Mouse (Mus musculus): ENCODE measurements at regions not wholly inside any gene's neighbourhood (a gene's known extent, or its start where the extent isn't known, plus 50 kb on each side); places are given as distances from the start of the nearest gene placed in this dataset.

DNA sequence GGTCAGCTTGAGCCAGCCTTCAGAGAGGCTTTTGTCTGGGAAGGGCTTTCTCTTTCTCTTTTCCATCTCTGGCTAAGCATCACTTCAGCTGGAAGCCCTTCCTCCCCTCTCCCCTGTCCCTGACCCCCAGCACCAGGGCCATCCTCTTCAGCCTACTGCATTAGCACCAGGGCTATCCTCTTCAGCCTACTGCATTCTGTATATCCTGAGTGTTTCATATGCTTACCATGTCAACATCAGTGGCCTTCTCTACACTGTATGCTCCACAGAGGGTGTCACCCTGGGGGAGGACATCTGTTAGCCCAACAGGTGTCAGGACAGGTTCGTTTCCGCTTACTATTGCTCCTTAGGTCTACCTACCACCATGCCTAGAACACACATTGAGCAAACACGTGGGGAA is 282.5 kb downstream of the Rps24 start:
- no peak for DNase-seq (ENCODE audit: low spot score)

DNA sequence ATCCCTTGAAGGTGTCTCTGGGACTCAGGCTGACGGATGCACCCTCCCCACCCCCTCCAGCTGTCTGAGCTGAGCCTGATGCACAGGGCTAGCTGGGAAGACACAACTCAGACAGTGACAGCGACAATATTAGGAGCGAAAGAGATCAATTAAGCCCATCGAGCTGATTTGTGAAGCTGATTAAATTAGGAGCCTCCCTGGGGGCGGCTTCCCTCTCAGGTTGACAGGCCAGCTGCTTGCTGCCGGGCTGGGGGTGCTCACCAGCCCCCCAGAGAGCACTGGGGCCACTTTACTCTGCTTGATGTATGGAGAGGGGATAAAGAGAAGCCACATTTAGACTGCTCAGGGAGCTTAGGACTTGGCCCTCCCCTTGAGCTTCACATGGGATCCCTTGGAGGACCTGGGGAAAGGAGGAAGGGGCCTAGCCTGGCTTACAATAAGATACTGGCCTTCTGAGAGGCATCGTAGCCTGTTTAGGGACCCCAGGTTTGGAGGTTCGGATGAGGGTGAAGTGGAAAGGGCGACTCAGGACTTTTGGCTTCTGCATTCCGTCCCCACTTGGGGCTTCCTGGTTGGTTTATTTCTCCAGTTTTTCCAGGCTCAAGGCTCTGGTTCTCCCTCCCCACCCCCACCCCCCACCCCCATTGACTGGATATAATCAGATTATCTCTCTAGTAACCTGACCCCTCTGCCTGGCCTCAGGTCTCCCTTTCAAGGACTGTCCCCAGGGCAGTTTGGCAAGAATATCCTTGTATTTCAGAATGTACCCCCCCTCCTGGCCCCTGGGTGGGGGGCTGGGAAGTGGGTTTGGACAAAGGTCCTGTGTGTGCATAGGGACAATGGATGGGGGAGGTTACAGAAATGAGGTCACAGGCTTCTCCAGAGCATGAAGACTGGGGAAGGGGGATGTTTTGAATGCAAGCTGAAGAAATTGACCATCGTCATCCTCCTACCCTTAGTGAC is 283.4 kb downstream of the Rps24 start:
- no peak for DNase-seq (ENCODE audit: low spot score)

DNA sequence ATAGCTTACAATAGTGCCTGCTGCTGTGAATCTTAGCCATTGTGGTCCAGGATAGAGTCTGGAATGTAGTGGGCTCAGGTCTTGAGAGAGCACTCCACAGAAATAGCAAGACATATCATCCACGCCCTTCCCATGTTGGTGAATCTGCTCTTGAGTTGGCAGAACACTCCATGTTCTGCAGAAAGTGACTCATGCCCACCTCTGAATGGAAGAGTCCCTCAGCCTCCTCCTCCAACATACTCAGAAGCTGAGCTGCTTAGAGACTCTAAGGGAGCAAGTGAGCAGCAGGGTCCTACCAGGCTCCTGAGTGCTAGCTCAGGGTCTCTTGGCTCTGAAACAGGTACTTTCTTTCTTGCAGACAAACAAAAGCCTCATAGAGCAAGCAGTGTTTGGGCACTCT is 284.7 kb downstream of the Rps24 start:
- DNase-seq (ENCODE audit: low spot score) = no peak

DNA sequence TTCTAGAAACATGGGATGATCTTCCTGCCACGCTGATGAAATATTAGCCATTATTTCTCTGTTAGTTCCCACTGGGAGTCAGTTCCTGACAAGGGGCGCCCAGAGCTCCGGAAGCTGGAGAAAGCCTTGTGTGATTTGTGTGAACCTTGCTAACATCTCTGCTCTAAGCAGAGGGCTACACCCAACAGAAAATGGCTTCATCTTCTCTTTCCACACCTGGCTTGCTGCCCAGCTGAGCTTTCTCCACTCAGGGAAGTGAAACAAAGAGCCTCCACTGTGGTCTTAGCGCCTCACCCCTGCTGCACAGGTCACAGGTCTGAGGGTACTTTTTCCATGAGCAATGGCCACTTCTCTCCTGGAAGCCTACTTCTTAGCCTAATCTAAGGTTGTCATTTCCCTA is 285.2 kb downstream of the Rps24 start:
- no peak for DNase-seq (ENCODE audit: low spot score)

DNA sequence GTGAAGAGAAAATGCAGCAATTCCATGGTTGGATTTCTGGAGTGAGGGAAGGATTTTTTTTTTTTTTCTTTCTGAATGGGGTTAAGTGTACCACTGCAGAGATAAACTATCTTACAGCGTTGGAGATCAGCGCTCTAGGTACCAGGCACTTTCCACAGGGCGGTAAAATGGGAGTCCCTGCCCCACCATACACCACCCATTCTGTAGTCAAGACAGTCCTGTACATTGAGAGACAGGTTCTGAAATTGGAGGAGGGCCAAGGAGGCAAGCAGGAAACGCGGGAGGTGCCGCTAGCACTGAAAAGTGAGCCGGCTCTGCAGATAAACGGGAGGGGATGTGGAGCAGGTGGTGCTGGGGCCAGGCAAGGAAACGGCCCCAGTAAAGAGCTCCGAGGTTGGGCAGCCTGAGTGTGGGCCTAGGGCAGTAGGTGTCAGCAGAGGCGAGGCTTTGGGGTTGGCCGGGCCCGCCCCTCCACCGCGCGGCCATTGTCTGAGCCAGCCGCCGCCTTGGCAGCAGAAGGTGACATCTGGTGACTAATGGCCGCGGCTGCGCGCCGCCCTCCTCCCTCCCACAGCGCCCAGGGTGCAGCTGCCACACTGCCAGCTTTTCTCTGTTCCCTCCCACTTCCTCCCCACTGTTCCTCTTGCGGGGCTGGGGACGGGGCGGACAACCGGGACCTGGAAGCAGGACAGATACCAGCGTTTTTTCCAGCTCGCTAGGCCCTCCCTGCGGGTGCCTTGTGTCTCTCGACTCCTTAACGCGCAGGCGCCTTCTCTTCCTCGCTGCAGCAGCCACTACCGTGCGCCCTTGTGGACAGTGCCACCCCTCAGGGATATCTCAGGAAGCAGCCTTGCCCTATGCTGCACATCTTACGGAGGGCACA is 292.1 kb downstream of the Rps24 start:
- DNase-seq (ENCODE audit: low spot score) = peak; percentile 81

DNA sequence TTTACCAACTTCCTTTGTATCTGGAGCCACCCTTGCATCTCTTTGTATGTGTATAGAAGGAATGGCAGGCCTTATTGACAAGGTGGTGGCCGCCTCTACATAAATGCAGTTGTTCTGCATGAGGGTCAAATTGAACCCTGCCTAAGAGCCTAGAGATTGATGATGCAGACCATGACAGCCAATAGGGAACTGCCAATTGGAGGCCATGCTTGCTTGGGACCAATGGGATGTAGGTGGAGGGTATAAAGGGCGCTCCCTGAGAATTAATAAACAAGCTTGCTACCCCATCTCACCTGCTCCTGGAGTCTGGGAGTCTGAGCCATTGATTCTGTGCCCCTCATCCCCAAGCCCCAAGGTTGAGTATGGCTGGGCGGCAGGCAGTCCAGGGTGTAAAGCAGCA is 294.7 kb downstream of the Rps24 start:
- no peak for DNase-seq (ENCODE audit: low spot score)

DNA sequence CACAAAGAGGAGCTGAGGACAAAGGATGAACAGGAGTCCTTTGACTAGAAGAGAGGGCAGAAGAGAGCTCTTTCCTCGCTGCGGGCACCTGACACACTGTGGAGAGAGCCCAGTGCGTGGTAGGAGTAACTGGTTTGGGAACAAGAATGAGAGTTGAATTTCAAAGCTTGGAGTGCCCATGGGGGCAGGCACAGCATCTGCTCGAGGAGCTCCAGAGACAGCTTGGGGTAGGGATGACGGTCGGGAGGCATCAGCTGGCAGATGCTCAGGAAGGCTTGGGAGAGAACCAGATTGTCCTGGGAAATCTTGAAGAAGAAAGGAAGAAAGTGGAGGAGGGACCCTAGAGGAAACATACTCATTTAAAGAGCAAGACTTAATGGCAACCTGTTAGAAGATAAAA is 297.0 kb downstream of the Rps24 start:
- DNase-seq (ENCODE audit: low spot score) = no peak

DNA sequence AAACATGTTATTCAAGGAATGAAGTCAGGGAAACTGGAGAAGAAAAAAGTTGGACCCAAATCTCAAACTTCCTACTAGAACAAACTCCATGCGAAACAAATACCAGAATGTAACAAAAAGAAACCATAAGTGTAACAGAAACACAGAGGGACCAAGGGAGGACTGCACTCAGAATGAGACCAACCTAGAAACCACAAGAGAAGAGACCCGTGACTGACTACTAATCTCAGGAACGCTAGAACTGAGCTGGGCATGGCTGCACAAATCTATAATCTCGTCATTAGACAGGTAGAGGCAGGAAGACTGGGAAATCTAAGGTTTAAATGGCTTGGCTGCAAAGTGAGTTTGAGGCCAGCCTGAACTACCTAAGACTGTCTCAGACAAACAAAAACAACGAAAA is 298.5 kb downstream of the Rps24 start:
- no peak for DNase-seq (ENCODE audit: low spot score)

DNA sequence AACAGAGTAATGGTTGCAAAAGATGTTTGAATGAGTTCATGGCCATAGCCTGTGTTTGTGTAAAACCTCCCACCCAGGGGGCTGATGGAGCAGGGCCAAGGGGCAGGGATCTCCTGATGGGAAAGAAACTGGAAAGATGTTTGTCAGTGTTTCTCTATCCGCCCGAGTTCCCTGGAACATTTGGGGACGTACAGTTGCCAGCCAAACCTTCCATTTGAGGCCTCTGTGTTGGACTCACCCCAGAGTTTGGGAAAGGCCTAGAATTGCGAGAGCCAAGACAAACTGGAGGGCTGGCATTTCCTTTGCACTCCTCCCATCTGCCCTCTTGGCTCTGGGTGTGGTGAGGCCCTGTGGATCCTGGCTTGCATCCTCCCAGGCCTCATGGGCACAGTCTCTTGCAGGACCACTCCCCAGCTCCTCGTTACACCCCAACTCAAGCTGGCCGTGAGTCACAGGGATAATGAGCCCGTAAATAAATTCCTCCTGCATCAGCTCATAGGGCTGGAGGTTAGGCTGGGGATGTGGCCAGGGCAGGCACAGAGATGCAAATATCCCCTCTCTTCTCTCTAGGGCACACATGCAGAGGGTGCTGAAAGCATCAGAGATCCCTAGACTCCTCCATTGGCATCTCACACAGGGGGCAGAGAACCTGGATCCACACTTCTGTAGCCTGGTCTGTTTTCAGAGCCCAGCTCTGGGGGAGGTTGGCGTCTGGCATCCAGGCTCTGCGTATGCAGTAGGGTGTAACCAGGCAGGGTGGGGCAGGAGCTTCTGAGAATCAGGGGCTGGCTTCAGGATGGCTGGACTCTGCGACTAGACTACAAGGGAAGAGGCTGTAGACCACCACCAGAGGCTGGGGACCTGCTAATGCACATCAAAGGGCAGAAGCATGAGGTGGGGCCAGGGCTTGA is 306.7 kb downstream of the Rps24 start:
- peak; percentile 84 for DNase-seq (ENCODE audit: low spot score)

DNA sequence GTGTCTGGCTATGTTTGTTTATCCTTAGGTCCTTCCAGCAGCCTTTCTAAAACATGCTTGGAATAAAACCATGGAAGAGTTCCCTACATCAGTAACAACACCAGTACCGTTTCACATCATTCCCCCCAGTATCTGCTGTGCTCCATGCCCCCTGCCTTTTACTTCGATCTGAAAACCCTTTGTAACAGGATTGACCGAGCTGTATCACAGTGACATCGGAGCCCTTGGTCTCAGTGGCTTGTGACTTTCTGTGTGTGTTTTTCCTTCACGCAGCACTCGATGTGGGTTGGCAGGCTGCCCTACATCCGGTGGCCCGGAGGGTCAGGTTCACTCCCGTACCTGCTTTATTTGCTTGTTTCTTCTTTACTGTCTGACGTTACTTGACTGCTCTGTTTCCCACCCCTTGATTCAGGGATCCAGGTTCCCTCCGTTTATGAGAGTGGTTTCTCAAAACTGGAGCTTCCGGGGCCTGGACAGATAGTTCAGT is 307.5 kb downstream of the Rps24 start:
- DNase-seq (ENCODE audit: low spot score) = no peak

DNA sequence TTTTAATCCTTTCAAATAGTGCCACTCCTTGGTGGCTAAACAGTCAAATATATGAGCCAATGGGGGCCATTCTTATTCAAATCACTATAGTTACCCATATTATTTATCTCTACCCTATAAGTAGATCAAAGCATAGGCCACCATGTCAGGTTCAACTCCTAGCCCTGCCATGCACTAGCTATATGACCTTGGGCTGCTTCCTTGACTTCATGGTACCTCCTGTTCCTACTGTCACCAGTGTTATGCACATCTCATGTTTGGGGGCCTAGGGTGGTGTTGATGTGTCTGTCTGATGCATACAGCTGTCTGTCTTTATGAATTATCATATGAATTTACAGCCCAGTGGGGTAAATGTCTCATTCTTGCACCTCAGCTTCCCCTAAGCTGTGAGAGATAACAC is 310.6 kb downstream of the Rps24 start:
- DNase-seq (ENCODE audit: low spot score) = no peak

DNA sequence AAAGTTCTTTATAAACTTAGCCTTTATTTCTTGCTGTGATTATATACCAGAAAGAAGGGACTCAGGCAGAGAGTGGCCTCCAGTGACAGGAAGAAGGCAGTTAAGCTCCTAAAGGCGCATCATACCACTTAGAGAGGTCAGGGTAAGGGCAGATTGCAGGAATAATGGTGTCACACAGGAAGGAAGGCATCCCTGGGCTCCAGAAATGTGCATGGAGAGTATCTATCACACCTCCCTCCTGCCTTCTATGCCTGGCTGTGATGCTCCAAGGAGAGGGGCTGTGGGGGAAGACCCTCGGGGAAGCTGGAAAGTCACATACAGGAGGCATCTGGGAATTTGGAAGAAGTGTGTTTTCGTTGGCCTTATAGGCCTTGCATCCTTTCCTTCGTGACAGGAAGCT is 311.1 kb downstream of the Rps24 start:
- DNase-seq (ENCODE audit: low spot score) = no peak

DNA sequence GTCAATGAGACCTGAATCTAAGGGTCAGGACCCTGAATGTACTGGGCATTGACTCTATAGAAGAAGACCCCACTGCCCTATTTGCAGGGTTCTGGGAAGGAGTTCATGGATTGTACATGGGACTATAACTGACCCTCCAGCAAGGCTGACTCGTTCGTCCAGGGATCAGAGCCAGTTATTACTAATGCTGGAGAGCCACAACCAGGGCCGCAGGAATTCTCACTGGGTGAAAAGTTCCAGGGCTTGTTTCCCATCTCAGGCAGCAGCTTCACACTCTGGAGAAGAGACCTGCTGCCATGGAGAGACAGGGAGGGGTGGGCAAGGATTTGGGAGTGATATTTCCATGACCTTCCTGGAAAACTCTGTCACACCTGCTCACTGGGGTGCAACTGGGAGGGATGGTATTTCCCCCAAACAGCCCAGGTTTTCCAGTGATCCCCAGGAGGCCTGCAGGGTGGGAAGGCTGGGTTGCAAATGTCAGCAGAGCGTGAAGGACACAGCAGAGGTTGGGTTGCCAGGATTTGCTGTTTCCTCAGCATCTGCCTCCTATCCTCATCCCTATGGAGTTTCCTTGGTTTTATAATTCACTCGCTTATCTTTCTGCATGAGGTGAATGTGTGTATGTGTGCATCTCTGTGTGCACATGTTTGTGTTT is 316.2 kb downstream of the Rps24 start:
- DNase-seq (ENCODE audit: low spot score) = no peak

DNA sequence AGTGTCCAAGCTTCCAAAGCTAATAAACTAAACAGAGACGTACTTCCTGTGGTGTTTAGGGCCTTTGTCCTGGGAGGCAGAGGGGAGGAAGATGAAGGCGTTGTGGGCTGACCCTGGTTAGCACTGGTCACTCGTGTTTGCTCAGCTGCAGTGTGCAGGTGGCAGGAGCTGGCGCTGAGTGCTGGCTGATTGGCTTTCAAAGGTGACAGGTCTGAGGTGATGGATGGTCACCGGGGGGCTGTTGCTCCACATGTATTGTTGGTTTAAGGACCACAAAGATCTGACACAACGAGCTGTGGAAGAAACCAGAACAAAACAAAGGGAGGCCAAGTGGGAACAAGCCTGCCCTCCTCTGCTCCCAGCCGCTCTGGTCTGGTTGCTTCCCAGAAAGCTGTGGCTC is 320.1 kb downstream of the Rps24 start:
- no peak for DNase-seq (ENCODE audit: low spot score)

DNA sequence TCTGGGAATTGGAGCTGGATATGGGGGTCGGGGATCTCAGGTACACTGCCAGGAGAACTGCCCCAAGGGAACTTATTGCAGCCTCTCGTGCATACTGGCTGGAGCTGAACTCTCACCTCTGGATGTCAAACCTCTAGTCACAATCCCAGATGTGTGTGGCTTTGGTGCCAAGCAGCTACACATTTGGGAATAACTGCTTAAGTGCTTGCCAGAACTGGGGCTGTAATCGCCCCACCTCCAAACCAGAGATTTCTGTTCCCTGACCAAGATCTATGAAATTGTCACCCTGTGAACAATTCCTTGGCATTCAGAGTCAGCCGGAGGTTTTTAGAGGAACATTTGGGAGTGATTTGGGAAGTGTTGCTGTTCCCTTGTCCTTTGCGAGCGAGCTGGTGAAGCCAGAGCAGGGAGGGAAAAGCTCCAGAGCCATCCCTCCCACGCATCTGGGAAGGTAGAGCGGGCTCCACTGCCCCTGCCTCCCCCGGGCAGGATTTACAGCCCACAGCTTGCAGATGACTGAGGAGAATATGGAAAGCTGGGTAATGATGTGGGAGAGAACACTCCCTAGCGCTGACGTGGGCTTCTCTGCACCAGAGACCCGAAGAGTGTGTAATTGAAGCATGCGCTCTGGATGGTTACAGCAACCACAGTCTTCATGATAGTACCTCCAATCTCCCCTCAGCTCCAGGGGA is 336.1 kb downstream of the Rps24 start:
- DNase-seq (ENCODE audit: low spot score) = peak; percentile 25

DNA sequence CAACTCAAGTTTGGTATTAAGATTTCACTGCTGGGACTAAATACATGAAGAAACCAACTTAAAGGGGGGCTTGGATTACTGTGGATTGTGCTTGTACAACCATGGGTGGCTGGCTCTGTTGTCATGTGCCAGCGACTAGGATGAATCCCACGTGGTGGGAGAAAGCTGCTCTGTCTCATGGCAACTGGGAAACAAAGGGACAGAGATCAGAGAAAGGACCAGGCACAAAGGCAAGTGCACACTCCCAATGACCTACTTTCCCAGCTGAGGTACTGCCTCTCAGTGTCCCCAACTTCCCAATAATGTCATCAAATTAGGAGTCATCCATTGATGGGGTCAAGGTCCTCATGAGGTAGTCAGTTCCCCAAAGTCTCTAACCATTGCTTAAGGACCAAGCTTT is 337.4 kb downstream of the Rps24 start:
- DNase-seq (ENCODE audit: low spot score) = no peak

DNA sequence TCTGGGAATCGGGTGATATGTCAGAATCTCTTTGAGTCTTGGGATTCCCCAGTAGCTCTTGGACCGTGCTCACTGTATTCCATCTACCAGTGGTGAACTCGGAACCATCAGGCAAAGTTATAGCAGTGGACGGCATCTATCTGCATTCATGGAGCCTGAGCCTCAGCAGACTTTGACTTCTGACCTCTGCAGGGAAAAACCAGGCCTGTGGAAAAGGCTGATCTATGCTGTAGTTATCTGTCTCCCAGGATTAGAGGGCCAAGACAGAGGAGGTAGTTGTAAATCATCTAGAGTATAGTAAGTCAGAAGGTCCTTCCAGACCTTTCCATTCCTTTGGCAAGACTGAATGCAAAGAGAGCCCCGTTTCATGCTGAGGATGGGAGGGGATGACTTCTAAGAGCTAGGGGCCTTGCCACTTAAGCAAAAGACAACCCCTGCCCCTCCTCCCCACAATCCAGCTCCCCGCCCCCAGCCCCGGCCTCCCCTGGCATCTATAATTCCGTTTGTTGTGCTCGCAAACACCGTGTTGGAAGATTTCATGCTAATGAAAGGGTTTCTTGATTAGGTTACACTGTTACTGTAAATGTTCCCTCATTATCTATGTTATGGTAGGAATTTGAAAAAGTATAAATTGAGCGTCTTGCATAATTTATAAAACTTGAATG is 338.9 kb downstream of the Rps24 start:
- DNase-seq (ENCODE audit: low spot score) = no peak

DNA sequence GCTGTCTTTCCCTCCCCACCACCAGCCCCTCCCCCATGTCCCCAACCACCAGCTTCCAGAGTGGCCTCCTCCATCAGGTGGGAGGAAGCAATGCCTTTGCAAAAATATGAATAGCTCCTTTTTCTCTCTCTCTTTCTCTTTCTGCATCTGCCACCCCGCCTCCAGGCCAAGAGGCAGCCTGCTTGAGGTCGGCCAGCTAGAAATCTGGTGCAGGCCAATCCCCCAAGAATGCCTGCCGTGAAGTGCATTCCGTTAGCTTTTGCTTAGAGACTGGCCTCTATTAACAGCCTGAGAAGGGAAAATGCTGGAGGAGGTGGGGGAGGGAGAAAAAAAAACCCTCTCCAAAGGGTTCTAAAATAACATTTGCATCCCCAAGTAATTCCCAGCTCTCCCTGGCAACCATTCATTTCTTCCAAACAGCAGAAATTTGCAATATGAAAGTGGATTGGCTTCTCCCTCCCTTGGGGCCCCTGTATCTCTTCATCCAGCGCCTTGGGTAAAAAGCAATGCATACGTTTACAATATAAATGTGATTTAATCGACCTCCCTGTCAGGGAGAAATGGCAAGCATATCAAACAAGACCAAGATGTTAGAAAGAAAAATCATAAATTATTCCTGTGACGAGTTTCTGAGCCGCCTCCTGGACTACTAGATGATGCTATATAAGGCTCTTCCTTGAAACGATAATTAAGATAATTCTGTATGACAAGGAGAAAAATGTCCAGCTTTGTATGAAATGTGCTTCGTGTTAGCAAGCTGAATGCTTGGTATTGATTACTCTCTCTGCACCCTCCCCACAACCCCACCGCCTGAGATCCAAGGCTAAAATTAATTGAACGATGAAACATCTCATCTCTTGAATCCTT is 339.8 kb downstream of the Rps24 start:
- DNase-seq (ENCODE audit: low spot score) = no peak

DNA sequence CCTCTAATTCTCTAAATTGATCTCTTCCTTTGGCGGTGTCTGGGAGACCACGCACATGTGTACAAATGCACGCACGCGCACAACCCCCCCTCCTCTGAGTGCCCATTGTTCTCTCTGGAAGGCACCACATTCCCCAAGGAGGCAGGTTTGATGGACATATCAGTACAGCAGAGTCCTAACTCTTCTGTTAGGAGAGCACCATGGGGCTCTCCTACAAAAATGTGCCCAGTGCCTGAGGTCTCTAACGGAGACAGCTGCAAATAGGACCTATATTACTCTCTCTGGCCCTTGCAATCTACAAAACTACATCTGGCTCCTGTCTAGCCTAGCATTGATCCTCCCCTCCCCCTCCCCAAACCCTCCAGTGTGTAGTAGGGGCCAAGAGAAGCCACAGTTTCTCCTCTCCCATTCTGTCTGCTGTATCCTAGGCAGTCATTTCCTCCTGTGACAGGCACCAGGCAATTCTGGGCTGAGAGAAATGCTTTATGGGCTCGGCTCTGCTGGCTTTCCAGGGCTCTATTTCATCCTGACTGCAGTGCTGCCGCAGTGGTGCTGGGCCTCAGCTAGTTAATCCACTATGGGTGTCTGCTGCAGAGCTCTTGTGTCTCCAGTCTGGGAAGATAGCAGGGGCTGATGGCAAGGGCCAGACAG is 340.6 kb downstream of the Rps24 start:
- no peak for DNase-seq (ENCODE audit: low spot score)
